Mouse (Mus musculus) limb, embryonic 11.5 days (tissue): ENCODE measurements around the gene Nek10. TPM values are rescaled to one million over a fixed set of nuclear protein-coding genes. Genes with fewer than 3 reads are reported as not detected.

Experiments
- ATAC-seq: fragments of 200-750 bp; cut with Nextera tagmentation; 2 replicates; pipeline ENCODE4 v1.8.0; 2017; ENCODE audit warnings: low read depth; ENCODE audit not compliant: insufficient number of reproducible peaks, low FRiP score, low TSS enrichment
- DNase-seq: peaks from one replicate; pipeline ENCODE4 v3.0.0-alpha.2; 2015; ENCODE audit warnings: low spot score
- H3K27ac ChIP-seq: fragments of 300-500 bp; sonication (generic); replicated peaks from 2 replicates; pipeline ENCODE4 v1.5.1; 2014; ENCODE audit warnings: low read depth, mild to moderate bottlenecking, low read length
- H3K27me3 ChIP-seq: fragments of 300-500 bp; sonication (generic); 2 replicates; pipeline ENCODE4 v1.6.1; 2014; ENCODE audit warnings: mild to moderate bottlenecking, low read length, mixed read lengths; ENCODE audit not compliant: control insufficient read depth, insufficient read depth
- H3K36me3 ChIP-seq: fragments of 300-500 bp; sonication (generic); 2 replicates; pipeline ENCODE4 v1.6.1; 2014; ENCODE audit warnings: mild to moderate bottlenecking, low read length, moderate library complexity, mixed read lengths; ENCODE audit not compliant: control insufficient read depth, insufficient read depth
- H3K4me1 ChIP-seq: fragments of 300-500 bp; sonication (generic); 2 replicates; pipeline ENCODE4 v1.6.1; 2014; ENCODE audit warnings: low read length, mixed read lengths; ENCODE audit not compliant: control insufficient read depth, insufficient read depth
- H3K4me2 ChIP-seq: fragments of 300-500 bp; sonication (generic); 2 replicates; pipeline ENCODE4 v1.6.1; 2014; ENCODE audit warnings: low read depth, mild to moderate bottlenecking, moderate library complexity; ENCODE audit not compliant: severe bottlenecking
- H3K4me3 ChIP-seq: fragments of 300-500 bp; sonication (generic); 2 replicates; pipeline ENCODE4 v1.5.1; 2014; ENCODE audit warnings: low read depth, low read length
- H3K9ac ChIP-seq: fragments of 300-500 bp; sonication (generic); 2 replicates; pipeline ENCODE4 v1.6.1; 2014; ENCODE audit warnings: mild to moderate bottlenecking, low read length
- H3K9me3 ChIP-seq: fragments of 300-500 bp; sonication (generic); 2 replicates; pipeline ENCODE4 v1.6.1; 2016; ENCODE audit warnings: low read length; ENCODE audit not compliant: control insufficient read depth
- WGBS: fragments of 180-500 bp; shearing (Covaris S2); extraction: QIAGEN DNeasy Blood & Tissue Kit; methylation state at CpG from one replicate; pipeline ENCODE4 v1.1.7; 2014; 5-methylcytosine and 5-hydroxymethylcytosine counted together
- polyA plus RNA-seq: library from polyadenylated mRNA; unstranded; fragments of >200 nt; fragmentation: Nextera tagmentation; extraction: Ambion mirVana; gene quantifications from 2 replicates; pipeline ENCODE4 v1.2.1, GENCODE M21; 2014

Gene Nek10
- polyA plus RNA-seq, 1 experiment from 2014 or later, result 0.05 TPM

DNA sequence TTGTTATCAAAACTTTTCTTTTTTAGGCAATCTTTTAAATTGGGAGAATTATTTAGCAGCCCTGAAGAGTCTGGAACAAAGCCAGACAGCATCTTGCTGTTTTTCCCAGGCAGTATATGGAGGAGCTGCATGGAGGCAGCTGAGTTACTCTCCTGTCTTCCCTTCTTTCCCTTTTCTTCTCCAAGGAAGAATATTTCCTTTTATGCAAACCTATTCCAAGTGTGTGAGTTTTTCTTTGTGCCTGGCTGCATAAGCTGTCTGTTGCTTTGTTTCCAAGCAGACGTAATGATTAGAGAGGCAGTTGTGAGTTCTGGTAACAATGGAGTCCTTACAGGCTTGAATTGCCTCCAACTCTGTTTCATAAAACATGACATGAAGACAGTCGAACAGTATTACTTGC, 131.8 kb downstream of the Nek10 start:
- Histone ChIP-seq H3K4me3 (no peak overlapping the region), H3K27ac (no peak overlapping the region), H3K36me3 (no peaks in the 10 kb centered on the region), H3K9me3 (no peaks in the 10 kb centered on the region), H3K27me3 (no peaks in the 10 kb centered on the region), H3K9ac (no peak overlapping the region), H3K4me1 (no peaks in the 10 kb centered on the region), H3K4me2 (no peak overlapping the region)
- ATAC-seq (no peak), DNase-seq (no peak)
- 87% methylated on average over 2 of the region's 2 CpGs for WGBS

GRCm38 (mm10) chr14:14945930-14946329, 142.7 kb downstream of the Nek10 start:
- ATAC-seq (no peak), DNase-seq (no peak)
- Histone ChIP-seq H3K4me1 (no peaks in the 10 kb centered on the region), H3K4me3 (no peak overlapping the region), H3K36me3 (no peaks in the 10 kb centered on the region), H3K27me3 (no peaks in the 10 kb centered on the region), H3K9ac (no peak overlapping the region), H3K9me3 (no peaks in the 10 kb centered on the region), H3K27ac (no peak overlapping the region), H3K4me2 (no peak overlapping the region)

GRCm38 (mm10) chr14:14949023-14949422, 145.8 kb downstream of the Nek10 start:
- H3K4me3 ChIP-seq, result no peak overlapping the region
- ATAC-seq (no peak), DNase-seq (no peak)
- no peaks in the 10 kb centered on the region for H3K36me3 ChIP-seq
- H3K4me1 ChIP-seq, result no peaks in the 10 kb centered on the region
- H3K27ac ChIP-seq, result no peak overlapping the region
- 91% methylated on average over 2 of the region's 2 CpGs for WGBS
- no peaks in the 10 kb centered on the region for H3K27me3 ChIP-seq
- no peaks in the 10 kb centered on the region for H3K9me3 ChIP-seq
- H3K9ac ChIP-seq, result no peak overlapping the region
- H3K4me2 ChIP-seq, result no peak overlapping the region

GRCm38 (mm10) chr14:14951808-14952207, 148.6 kb downstream of the Nek10 start:
- H3K27ac ChIP-seq, result no peak overlapping the region
- H3K9me3 ChIP-seq, result no peaks in the 10 kb centered on the region
- WGBS, result 74% methylated on average over 1 of the region's 1 CpGs
- H3K9ac ChIP-seq, result no peak overlapping the region
- no peaks in the 10 kb centered on the region for H3K36me3 ChIP-seq
- H3K27me3 ChIP-seq, result no peaks in the 10 kb centered on the region
- DNase-seq (no peak), ATAC-seq (no peak)
- no peaks in the 10 kb centered on the region for H3K4me1 ChIP-seq
- H3K4me3 ChIP-seq, result no peak overlapping the region
- H3K4me2 ChIP-seq, result no peak overlapping the region

- ATAC-seq (no peak), DNase-seq (no peak)
- Histone ChIP-seq H3K4me1 (no peaks in the 10 kb centered on the region), H3K36me3 (no peaks in the 10 kb centered on the region), H3K9ac (no peak overlapping the region), H3K27ac (no peak overlapping the region), H3K9me3 (no peaks in the 10 kb centered on the region), H3K4me3 (no peak overlapping the region), H3K4me2 (no peak overlapping the region), H3K27me3 (no peaks in the 10 kb centered on the region)
- WGBS, result 89% methylated on average over 2 of the region's 2 CpGs
Measured at GRCm38 (mm10) chr14:14959780-14960440, 156.7 kb downstream of the Nek10 start.

DNA sequence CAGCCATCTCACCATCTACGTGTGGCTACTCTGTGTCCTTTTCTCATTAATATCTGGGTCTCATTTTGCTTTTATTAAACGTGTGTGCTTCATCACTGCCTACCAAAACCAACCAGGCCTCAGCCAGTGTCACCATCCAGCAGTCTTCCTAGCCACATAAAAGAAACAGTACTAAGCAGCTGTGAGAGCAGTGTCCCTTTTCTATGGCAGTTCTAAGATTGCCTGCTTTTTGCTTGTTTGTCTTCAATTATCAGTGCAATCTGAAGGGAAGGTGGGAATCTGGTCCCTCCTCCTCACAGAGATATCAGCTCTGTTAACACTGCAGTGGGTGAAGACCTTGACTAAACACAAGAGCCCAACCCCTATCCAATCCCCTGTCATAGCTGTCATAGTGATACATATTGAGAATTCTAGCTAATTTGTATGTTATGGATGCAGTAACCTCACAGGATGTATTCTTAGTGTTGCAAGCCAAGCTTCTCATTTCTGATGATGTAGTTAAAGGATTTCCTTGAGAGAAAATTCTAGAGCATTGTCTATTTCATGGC, 157.3 kb downstream of the Nek10 start:
- 80% methylated on average over 2 of the region's 2 CpGs for WGBS
- Histone ChIP-seq H3K9me3 (no peaks in the 10 kb centered on the region), H3K9ac (no peak overlapping the region), H3K27ac (no peak overlapping the region), H3K27me3 (no peaks in the 10 kb centered on the region), H3K4me1 (no peaks in the 10 kb centered on the region), H3K4me2 (no peak overlapping the region), H3K4me3 (no peak overlapping the region), H3K36me3 (no peaks in the 10 kb centered on the region)
- ATAC-seq (no peak), DNase-seq (no peak)

GRCm38 (mm10) chr14:14970633-14971032, 167.4 kb downstream of the Nek10 start:
- no peak for ATAC-seq
- no peak for DNase-seq
- Histone ChIP-seq H3K27ac (no peak overlapping the region), H3K36me3 (no peaks in the 10 kb centered on the region), H3K4me1 (no peaks in the 10 kb centered on the region), H3K9me3 (no peaks in the 10 kb centered on the region), H3K4me2 (no peak overlapping the region), H3K4me3 (no peak overlapping the region), H3K9ac (no peak overlapping the region), H3K27me3 (no peaks in the 10 kb centered on the region)
- WGBS, result 79% methylated on average over 2 of the region's 2 CpGs

GRCm38 (mm10) chr14:14971056-14971455, 167.8 kb downstream of the Nek10 start:
- Histone ChIP-seq H3K27me3 (no peaks in the 10 kb centered on the region), H3K36me3 (no peaks in the 10 kb centered on the region), H3K9ac (no peak overlapping the region), H3K4me3 (no peak overlapping the region), H3K27ac (no peak overlapping the region), H3K4me2 (no peak overlapping the region), H3K9me3 (no peaks in the 10 kb centered on the region), H3K4me1 (no peaks in the 10 kb centered on the region)
- WGBS, result 79% methylated on average over 4 of the region's 4 CpGs
- ATAC-seq, result no peak
- no peak for DNase-seq

- no peaks in the 10 kb centered on the region for H3K27me3 ChIP-seq
- WGBS, result 72% methylated on average over 1 of the region's 1 CpGs
Measured at GRCm38 (mm10) chr14:14974156-14974555, 170.9 kb downstream of the Nek10 start.

More at GRCm38 (mm10) chr14:14974156-14974555, 170.9 kb downstream of the Nek10 start:
- Histone ChIP-seq H3K36me3 (no peaks in the 10 kb centered on the region), H3K4me3 (no peak overlapping the region), H3K9ac (no peak overlapping the region), H3K27ac (no peak overlapping the region), H3K9me3 (no peaks in the 10 kb centered on the region), H3K4me1 (no peaks in the 10 kb centered on the region), H3K4me2 (no peak overlapping the region)
- ATAC-seq (no peak), DNase-seq (no peak)
